Mouse (Mus musculus): ENCODE data around the gene Trim9.

DNA sequence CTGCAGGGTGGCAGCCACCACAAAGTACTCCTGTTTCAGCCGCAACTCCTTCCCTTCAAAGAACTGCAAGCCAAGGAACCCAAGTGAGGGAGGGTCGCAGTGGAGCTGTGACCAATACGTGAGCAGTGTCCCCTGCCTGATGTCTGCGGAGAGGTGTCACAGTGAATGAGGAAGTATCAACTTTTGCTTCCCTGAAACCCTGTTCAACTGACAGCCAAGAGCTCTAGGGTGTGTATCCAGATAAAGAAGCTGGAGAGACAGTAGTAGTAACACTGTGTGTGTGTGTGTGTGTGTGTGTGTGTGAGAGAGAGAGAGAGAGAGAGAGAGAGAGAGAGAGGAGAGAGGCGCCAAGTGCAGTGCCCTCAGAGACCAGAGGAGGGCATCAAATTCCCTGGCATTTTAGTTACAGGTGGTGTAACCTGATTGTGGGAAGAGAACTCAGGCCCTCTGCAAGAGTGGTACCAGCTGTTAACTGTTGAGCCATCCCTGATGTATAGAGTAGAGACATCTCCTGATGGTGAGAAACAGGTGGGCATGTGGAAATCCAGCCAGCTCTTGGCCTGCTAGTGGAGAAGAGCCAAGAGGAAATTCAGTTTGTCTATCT, 145.4 kb downstream of the Trim9 start:
- no peak for TF ChIP-seq CTCF (IDR thresholded peaks at IDR 0.05; ENCODE audit: borderline replicate concordance, insufficient read depth, low read length)
- TF ChIP-seq POLR2A (IDR thresholded peaks at IDR 0.05; ENCODE audit: low read depth, low read length) = no peak
